Mouse (Mus musculus): ENCODE data around the gene Speg.

Gene Speg

GRCm38 (mm10) chr1:75359346-75359745 lies 15.8 kb upstream of the Speg start:
- CTCF ChIA-PET = interaction anchor here in 2 of 4 experiments (0.9 to 4.7 kb wide), 8 partner anchors 11 to 179 kb away, joined by 3 to 15 read pairs (median 6); partner anchors contain the start of gene Abcb6 (in 1 of the 2)
- POLR2A ChIA-PET = interaction anchor here in 3 of 4 experiments (0.6 to 4.8 kb wide), 9 partner anchors 10 to 593 kb away, joined by 3 to 25 read pairs (median 5); partner anchors contain the start of gene Dnpep (in 1 of the 3)

DNA sequence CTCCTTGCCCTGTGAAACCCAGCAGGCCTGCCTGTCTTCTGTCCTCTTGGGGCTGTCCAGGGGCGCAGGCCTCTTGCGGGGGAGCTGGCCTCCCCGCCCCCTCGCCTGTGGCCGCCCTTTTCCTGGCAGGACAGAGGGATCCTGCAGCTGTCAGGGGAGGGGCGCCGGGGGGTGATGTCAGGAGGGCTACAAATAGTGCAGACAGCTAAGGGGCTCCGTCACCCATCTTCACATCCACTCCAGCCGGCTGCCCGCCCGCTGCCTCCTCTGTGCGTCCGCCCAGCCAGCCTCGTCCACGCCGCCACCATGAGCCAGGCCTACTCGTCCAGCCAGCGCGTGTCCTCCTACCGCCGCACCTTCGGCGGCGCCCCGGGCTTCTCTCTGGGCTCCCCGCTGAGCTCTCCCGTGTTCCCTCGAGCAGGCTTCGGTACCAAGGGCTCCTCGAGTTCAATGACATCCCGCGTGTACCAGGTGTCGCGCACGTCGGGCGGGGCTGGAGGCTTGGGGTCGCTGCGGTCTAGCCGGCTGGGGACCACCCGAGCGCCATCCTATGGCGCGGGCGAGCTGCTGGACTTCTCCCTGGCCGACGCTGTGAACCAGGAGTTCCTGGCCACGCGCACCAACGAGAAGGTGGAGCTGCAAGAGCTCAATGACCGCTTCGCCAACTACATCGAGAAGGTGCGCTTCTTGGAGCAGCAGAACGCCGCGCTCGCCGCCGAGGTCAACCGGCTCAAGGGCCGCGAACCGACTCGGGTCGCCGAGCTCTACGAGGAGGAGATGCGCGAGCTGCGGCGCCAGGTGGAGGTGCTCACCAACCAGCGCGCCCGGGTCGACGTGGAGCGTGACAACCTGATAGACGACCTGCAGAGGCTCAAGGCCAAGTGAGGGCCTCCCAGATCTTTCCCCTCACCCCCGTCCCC lies 14.7 kb upstream of the Speg start, which contains the start of gene Des:
TSS of gene Des (plus strand) at position 218 of the 920 bp plus-strand sequence.
- CTCF ChIA-PET = interaction anchor here in 3 of 4 experiments (0.6 to 4.7 kb wide), 13 partner anchors 10 to 123 kb away, joined by 3 to 15 read pairs (median 4); partner anchors contain the start of gene Dnpep (in 2 of the 3)
- POLR2A ChIA-PET = interaction anchor here in 2 of 4 experiments (0.9 to 4.8 kb wide), 12 partner anchors 10 to 127 kb away, joined by 3 to 25 read pairs (median 4); partner anchors contain the start of gene Dnpep (in 1 of the 2)

- ChIA-PET POLR2A (interaction anchor here in 2 of 4 experiments (0.9 to 4.8 kb wide), 9 partner anchors 9 to 126 kb away, joined by 3 to 25 read pairs (median 4); partner anchors contain the start of gene Dnpep (in 1 of the 2)), CTCF (interaction anchor here in 3 of 4 experiments (0.6 to 4.7 kb wide), 10 partner anchors 10 to 116 kb away, joined by 3 to 15 read pairs (median 6); partner anchors contain the start of gene Dnpep (in 1 of the 3))
These were observed 14.0 kb upstream of the Speg start for GRCm38 (mm10) chr1:75361123-75361522.

DNA sequence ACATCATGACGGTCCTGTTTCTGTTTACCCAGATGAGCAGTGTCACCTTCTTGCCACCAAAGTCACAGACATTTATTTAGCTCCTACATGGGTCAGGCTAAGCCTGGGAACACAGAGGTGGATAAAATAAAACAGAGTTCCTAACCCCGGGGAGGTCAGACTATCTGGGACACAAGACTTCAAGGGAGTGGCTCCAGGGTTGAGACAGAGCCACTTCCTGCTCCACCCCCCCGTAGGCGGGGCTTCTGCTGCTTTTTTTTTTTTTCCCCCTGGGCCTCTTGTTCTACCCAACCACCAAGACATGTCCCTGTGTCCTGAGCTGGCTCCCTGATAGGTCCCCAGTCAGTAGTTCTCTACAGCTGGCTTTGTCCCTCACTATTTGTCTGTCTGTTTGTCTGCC lies 13.3 kb upstream of the Speg start:
- CTCF ChIA-PET = interaction anchor here (0.6 to 4.7 kb wide), 12 partner anchors 9 to 119 kb away, joined by 3 to 15 read pairs (median 5); no protein-coding TSS in a partner anchor
- POLR2A ChIA-PET = interaction anchor here in 3 of 4 experiments (0.6 to 3.9 kb wide), 10 partner anchors 17 to 1059 kb away, joined by 3 to 16 read pairs (median 4); partner anchors contain the start of gene Dnpep (in 1 of the 3)

DNA sequence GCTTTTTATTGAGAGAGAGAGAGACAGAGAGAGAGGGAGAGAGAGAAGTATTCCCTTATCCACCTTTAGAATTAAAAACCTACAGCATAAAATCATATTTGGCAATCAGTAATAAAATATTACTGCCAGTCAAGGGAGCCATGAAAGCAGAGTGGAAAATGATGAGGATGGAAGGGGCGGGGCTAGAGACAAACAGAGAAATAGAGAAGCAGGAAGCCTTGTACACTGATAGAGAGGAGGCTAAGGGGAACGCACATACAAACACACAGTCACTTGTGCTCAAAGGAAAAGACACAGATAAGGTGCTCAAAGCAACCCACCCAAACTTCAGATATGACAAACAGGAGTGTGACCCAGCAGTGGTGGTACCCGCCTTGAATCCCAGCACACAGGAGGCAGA lies 11.2 kb upstream of the Speg start:
- ChIA-PET CTCF (interaction anchor here in 3 of 4 experiments (0.7 to 1.2 kb wide), 3 partner anchors 19 to 59 kb away, joined by 3 read pairs; no protein-coding TSS in a partner anchor), POLR2A (interaction anchor here in 1 of 4 experiments (0.5 kb wide), 1 partner anchor 86 kb away, joined by 6 read pairs; no protein-coding TSS in a partner anchor)

DNA sequence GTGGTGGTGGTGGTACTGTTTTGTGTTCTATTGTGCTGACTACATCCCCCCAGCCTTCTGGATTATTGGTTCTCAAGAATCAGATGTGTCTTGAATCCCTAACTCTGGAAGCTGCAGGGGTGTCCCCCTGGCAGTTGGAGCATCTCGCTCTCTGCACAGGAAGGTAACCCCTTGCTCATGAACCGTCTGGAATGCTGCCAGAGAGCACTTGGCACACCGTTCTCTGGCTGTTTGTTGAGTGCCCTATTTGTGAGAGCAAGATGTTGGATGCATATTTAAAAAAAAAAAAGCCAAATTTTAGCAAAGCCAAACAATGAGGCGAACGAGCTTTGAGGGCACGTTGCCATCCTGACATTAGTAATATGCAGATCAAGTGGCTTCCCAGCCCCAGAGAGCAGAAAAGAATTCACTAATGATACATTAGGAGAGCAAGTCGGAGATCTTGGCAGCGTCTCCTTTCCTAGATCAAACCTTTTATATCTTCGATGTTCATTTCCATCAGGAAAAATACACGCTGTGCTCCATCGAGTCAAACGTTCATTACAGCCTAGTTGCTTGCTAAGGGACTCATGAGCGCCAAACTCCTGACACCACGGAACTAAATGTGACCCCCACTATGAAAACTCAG lies 9.5 kb upstream of the Speg start:
- ChIA-PET POLR2A (interaction anchor here in 2 of 4 experiments (0.6 to 1.3 kb wide), 3 partner anchors 23 to 49 kb away, joined by 3 to 4 read pairs (median 3); no protein-coding TSS in a partner anchor), CTCF (interaction anchor here in 2 of 4 experiments (1.1 to 1.3 kb wide), 2 partner anchors 23 to 48 kb away, joined by 3 to 4 read pairs; no protein-coding TSS in a partner anchor)

DNA sequence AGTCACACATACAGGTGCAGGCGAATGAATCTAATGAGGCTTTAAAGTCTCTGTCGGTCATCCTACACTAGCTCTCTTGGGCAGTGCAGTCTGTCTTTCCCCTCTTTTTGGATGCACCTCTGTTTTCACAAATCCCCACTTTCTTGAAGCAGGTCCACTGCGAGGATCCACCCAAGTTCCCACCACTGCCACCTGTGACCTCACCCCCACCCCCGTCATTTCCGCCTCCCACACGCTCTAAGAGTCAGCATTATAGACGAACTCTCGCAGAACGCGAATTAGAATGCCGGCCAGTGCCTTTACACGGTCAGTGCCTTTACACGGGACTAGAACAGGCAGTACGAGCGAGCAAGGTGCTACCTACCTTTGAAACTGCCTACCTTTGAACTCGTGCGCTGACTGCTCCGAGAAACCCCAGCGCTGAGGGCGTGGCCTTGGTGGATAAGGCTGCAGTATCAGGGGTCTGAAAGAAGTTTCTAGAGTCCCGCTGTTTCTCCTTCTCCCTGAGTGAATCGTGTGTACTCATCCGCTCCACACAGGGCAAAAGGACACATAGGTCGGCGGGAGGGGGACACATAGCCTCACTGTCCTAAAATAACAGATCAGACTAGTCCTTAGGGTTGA lies 5.6 kb upstream of the Speg start:
- ChIA-PET POLR2A (interaction anchor here in 2 of 4 experiments (1.4 to 1.8 kb wide), 3 partner anchors 9 to 52 kb away, joined by 3 to 6 read pairs (median 4); partner anchors contain the start of genes Des (in 1 of the 2) and Dnpep (in 1 of the 2)), CTCF (interaction anchor here in 3 of 4 experiments (0.5 to 3.3 kb wide), 6 partner anchors 9 to 108 kb away, joined by 3 to 13 read pairs (median 10); partner anchors contain the start of gene Des (in 1 of the 3))

DNA sequence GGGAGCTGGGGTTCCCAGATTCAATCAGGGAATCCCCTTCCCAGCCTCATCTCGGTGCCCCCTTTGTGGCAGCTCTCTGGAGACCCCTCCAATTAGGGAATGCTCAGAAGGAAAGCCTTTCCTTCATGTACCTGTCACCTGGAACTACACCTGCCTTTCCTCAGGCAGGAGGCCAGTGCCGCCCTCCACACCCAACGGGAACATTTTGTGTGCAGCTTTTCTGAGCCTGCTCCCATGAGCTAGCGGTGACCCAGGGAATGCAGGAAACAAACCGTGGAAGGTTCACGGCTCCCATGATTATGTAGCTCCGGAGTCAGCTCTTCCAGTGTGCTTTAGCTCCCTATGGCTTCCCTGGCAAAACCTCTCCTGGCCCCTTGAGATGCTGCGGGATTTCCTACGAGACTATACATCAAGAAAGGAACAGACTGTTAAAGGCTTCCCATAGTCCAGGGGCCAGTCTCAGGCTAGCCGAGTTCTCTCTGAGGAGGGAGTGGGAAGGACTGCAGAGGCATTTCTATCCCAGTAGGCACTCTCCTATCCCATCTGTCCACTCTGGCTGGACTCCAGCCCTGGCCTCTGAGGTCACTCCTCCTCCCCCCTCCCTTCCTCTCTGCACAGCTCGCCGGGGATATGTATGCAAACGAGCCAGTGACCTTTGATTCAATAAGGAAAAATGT lies 5.0 kb upstream of the Speg start:
- CTCF ChIA-PET = interaction anchor here in 2 of 4 experiments (0.5 to 3.3 kb wide), 8 partner anchors 8 to 107 kb away, joined by 3 to 13 read pairs (median 6); partner anchors contain the start of gene Des (in 1 of the 2)

GRCm38 (mm10) chr1:75371317-75372095 lies 3.6 kb upstream of the Speg start:
- ChIA-PET POLR2A (interaction anchor here in 2 of 4 experiments (0.7 to 1.8 kb wide), 3 partner anchors 11 to 54 kb away, joined by 3 to 6 read pairs (median 4); partner anchors contain the start of genes Des (in 1 of the 2) and Dnpep (in 1 of the 2)), CTCF (interaction anchor here in 3 of 4 experiments (0.5 to 3.3 kb wide), 15 partner anchors 9 to 271 kb away, joined by 3 to 13 read pairs (median 3); partner anchors contain the start of gene Des (in 1 of the 3))

More for the DNA sequence above, 5.0 kb upstream of the Speg start:
- POLR2A ChIA-PET = interaction anchor here in 2 of 4 experiments (1.4 to 1.8 kb wide), 3 partner anchors 10 to 53 kb away, joined by 3 to 6 read pairs (median 4); partner anchors contain the start of genes Des (in 1 of the 2) and Dnpep (in 1 of the 2)

GRCm38 (mm10) chr1:75372450-75372849 lies 2.6 kb upstream of the Speg start:
- ChIA-PET CTCF (interaction anchor here in 3 of 4 experiments (0.6 to 1.1 kb wide), 6 partner anchors 26 to 445 kb away, joined by 3 read pairs; no protein-coding TSS in a partner anchor), POLR2A (interaction anchor here in 1 of 4 experiments (0.9 to 1.3 kb wide), 2 partner anchors 22 to 37 kb away, joined by 3 to 4 read pairs; no protein-coding TSS in a partner anchor)

DNA sequence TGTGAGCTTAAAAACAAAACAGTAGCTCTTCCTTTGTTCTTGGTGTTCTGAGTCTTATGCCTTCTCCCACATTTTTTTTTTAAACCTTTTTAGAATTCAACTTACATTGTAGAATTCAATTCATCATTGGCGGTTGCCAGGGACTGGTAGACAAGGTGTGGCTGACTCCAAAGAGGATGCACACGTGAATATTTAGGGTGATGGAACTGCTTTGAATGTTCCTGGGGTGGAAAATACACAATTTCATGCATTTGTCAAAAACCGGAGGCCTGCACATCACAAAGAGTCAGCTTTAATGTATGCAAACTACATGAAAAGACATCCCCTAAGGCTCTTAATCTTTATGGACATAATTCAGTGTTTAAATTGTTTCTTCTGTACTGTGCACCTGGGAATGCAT lies 1.8 kb upstream of the Speg start:
- CTCF ChIA-PET = interaction anchor here in 3 of 4 experiments (0.6 to 1.0 kb wide), 5 partner anchors 9 to 105 kb away, joined by 3 to 8 read pairs (median 3); partner anchors contain the start of gene Gmppa (in 1 of the 3)
- POLR2A ChIA-PET = interaction anchor here in 2 of 4 experiments (0.6 to 1.3 kb wide), 5 partner anchors 9 to 475 kb away, joined by 3 to 4 read pairs (median 3); no protein-coding TSS in a partner anchor

DNA sequence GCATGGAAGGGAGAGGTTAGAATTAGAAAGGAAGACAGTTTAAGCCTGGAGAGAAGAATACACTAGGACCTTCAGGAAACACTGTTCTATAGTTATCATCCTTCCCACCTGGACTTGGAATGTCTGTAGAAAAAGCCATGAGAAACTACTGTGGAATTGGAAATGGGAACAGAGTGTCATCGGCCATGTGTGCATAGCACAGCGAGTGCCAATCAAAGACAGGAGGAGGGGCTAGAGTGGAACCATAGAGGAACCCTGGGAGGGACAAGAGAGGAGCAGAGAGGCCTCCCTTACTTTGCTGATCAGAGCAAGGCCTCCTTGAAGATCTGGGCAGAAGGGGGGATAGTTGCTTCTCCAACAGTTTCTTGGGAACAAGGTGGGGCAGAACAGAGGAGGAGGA lies 4.1 kb downstream of the Speg start:
- CTCF ChIA-PET = no interaction called here
- POLR2A ChIA-PET = interaction anchor here in 1 of 4 experiments (1.5 kb wide), 1 partner anchor 62 kb away, joined by 4 read pairs; the partner anchor contains the start of gene Dnpep

GRCm38 (mm10) chr1:75379931-75380330 lies 4.8 kb downstream of the Speg start:
- ChIA-PET POLR2A (interaction anchor here in 2 of 4 experiments (0.6 to 1.5 kb wide), 3 partner anchors 10 to 63 kb away, joined by 3 to 4 read pairs (median 3); partner anchors contain the start of gene Dnpep (in 1 of the 2)), CTCF (interaction anchor here in 1 of 4 experiments (1.2 kb wide), 1 partner anchor 98 kb away, joined by 3 read pairs; no protein-coding TSS in a partner anchor)

- ChIA-PET POLR2A (interaction anchor here in 3 of 4 experiments (0.6 to 1.5 kb wide), 10 partner anchors 19 to 1257 kb away, joined by 3 to 4 read pairs (median 3); partner anchors contain the start of genes Des (in 1 of the 3) and Dnpep (in 1 of the 3)), CTCF (interaction anchor here (0.6 to 2.3 kb wide), 10 partner anchors 9 to 96 kb away, joined by 3 to 8 read pairs (median 3); no protein-coding TSS in a partner anchor)
These were observed 5.9 kb downstream of the Speg start for GRCm38 (mm10) chr1:75380951-75381350.

Measured in embryonic stem cell, embryonic (primary cell).